Mouse (Mus musculus) bone marrow, adult 2 months (tissue): ENCODE results near the gene Prdm16.

Experiments used
- CTCF ChIP-seq: fragments of 200-500 bp; IDR thresholded peaks from 2 replicates; pipeline ENCODE4 v1.5.1; 2011; ENCODE audit warnings: low read length, control low read depth; ENCODE audit not compliant: control insufficient read depth, insufficient read depth
- POLR2A ChIP-seq: fragments of 200-500 bp; IDR thresholded peaks from 2 replicates; pipeline ENCODE4 v1.6.1; 2011; ENCODE audit warnings: low read depth, mild to moderate bottlenecking, control low read depth, low read length, borderline replicate concordance; ENCODE audit not compliant: control insufficient read depth

GRCm38 (mm10) chr4:154511767-154512166, 124.9 kb downstream of the Prdm16 start:
- TF ChIP-seq POLR2A (no peak), CTCF (no peak)
